Mouse (Mus musculus) frontal cortex, postnatal 36 days (tissue): Measurements from ENCODE around the gene Chd2.
"Not testable (repeated sequence)": the region's sequence is repeated elsewhere in the genome, so short reads cannot be mapped to it uniquely, and the experiment has no call there.

ENCODE experiments used
- DNase-seq, 2 experiments: peaks; one replicate each; pipeline ENCODE4 v3.0.0; 2022; ENCODE audit warnings: low spot score in 2 of 2

The Chd2 gene

GRCm38 (mm10) chr7:73540202-73541078 lies 1.2 kb downstream of the Chd2 start:
- DNase-seq = peak in 1 of 2 experiments; percentile 15

GRCm38 (mm10) chr7:73539116-73539682 lies 2.4 kb downstream of the Chd2 start:
- DNase-seq = peak in 1 of 2 experiments; percentile 5

DNA sequence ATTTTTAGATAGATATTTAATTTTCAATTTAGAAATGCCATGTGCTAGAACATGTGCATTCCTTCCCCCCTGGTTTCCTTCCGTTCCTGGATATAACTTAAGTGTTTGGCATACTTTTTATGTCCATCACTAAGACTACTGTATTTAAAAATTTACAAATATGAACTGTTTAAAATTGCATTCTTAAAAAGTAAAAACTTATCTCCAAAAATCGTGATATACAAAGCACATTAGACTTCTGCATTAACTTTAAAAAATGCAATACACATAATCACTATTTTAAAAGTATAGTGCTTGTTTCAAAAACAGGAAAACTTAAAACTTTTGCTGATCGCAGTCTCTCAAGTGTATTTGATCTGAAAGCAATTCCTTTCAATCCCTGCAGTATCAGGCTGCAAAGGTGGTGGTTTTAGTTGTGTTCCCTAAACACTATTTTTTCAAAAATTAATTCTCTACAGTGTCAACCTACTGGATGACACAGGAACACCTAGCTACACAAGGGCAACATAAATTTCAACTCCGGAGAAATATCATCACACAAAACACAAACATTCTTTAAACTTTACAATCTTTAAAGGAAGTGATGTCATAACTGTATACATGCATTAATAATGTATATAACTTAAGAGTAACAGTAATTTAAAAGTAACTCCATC lies 3.1 kb downstream of the Chd2 start:
- peak in 1 of 2 experiments; percentile 1 for DNase-seq

GRCm38 (mm10) chr7:73537634-73538423 lies 3.8 kb downstream of the Chd2 start:
- peak; percentile 100 for DNase-seq

GRCm38 (mm10) chr7:73537228-73537627 lies 4.4 kb downstream of the Chd2 start:
- no peak for DNase-seq

GRCm38 (mm10) chr7:73536579-73536978 lies 5.1 kb downstream of the Chd2 start:
- no peak for DNase-seq

DNA sequence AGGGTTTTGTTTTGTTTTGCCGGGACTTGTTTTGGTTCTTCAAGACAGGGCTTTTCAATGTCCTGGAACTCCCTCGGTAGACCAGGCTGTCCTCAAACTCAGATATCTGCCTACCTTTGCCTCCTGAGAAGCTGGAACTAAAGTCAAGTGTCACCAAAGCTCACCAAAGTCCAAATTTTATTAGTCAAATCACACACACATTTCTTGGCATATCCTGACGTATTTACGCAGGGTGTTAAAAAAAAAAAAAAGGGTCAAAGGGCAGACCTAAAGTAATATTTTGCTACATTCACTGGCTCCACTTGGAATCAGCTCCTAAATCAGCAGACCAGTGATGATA lies 5.8 kb downstream of the Chd2 start:
- DNase-seq = no peak

DNA sequence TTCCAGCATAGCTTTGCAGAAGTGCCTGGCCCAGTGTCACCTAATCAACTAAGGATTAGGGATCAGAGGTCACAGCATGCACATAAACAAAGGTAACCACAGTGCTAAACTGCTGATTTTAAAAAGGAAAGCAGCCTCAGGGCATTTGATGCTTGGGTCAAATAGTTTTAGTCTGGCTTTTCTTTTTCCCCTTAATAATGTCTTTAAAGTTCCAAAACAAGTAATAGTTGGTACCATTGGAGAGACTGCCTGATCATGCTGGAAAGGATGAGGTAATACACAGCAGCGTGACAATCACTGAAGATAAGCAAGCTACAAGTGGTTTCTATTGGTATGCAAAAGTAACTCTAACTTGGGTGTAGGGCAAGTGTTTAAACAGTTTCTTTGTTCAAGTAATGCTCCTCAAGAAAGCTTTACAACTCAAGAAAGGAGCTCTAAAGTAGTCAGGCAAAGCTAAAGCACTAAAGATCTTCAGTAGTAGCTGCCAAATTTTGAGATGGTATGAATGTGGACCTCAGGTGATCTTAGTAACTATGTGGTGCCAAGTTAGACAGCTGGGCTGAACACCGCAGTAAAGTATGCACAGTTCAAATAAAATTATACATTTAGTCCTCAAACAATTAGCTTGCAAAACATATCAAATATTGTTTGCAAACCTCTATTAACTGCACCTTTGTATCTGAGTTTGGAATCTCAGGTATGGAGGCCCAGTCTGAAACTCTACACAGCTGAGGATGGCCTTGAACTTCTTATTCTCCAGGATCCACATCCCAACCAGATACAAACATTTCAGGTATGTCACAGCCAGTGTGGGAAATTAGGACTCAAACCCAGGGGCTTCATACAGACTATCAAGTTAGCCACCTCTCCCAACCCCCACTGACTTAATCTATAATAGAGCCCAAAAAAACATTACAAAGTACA lies 6.4 kb downstream of the Chd2 start:
- no peak for DNase-seq

DNA sequence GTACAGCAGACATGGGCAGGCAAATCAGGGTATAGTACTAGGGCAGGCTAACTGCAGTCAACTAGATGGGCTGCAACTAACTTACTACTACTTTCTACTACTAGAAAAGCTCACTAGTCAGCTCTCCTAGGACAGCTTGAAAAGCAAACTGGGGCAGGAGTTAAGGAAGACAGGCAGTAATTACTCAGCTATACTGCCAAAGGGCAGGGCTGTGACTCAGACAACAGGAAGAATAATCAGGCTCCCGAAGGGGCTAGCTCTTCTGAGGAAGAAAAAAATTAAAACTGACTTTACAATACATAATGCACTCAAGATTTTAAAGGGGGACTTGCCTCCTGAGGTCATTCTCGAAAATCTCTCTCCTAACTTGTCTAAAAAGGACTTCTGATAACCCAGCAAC lies 8.2 kb downstream of the Chd2 start:
- no peak for DNase-seq

- DNase-seq = no peak
These were observed 8.7 kb downstream of the Chd2 start for GRCm38 (mm10) chr7:73532916-73533315.

GRCm38 (mm10) chr7:73532139-73532538 lies 9.5 kb downstream of the Chd2 start:
- DNase-seq = no peak

GRCm38 (mm10) chr7:73531506-73532093 lies 10.0 kb downstream of the Chd2 start:
- DNase-seq = no peak

DNA sequence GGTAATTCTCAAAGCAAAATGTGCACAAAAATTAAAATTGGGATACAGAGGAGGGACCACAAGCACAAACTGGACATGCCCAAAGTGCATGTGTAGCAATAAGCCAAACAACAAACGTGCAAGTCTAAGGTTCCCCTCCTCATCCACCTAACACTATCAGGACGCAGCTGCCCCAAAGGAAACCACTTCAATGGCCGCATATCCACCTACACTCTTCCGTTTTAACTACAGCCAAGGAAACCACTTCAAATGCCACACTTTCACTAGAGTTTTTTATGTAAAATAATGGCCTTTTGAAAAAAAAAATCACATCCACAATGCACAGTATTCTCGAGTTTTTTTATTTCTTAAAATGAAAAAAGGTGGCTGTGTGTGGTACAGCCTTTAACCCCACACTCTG lies 10.8 kb downstream of the Chd2 start:
- no peak for DNase-seq

- no peak for DNase-seq
These were observed 11.5 kb downstream of the Chd2 start for GRCm38 (mm10) chr7:73530164-73530563.

- DNase-seq = no peak
These were observed 12.4 kb downstream of the Chd2 start for GRCm38 (mm10) chr7:73529261-73529660.

DNA sequence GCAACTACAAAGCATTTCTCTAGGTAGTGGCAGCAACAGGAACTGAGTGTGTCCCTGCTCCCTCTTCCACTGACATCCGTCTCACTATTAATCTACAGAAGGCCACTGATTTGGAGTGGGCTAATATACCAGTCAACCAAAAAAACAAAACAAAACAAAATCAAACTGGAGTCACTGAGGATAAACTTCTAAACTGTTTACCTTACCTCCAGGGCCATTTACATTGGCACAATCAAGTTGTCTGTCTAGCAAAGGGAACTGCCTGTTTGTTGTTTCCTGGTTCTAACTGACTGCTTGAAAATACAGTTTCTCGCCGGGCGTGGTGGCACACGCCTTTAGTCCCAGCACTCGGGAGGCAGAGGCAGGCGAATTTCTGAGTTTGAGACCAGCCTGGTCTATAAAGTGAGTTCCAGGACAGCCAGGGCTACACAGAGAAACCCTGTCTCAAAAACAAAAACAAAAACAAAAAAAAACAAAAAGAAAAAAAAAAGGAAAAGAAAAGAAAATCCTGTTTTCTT lies 13.2 kb downstream of the Chd2 start:
- not testable (repeated sequence) for DNase-seq

GRCm38 (mm10) chr7:73527225-73527624 lies 14.4 kb downstream of the Chd2 start:
- no peak for DNase-seq

DNA sequence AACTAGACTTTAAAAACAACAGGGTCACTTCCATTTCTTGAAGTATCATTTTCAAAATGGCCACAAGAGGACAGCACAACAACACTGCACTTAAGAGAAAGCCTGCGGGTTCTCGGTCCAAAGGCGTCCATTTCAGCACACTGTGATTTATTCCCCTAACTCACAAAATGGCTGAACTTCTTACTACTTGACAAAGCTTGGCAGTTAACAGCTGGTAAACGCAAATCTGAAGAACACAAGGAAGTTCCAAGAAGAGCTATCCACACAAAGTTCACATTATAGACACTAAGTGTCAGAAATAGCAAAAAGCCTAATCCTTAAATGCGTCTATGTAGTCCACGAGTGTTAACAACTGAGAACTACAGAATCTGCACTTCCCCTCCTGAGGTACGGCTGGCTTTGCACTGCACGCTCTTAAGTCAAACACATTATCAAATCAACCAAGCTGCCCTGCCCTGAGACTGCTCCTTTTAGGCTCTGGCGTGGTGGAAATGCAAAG lies 17.1 kb downstream of the Chd2 start:
- peak in 1 of 2 experiments; percentile 68 for DNase-seq

GRCm38 (mm10) chr7:73523608-73524259 lies 17.9 kb downstream of the Chd2 start:
- DNase-seq = no peak

GRCm38 (mm10) chr7:73523183-73523582 lies 18.4 kb downstream of the Chd2 start:
- no peak for DNase-seq
